Mouse (Mus musculus) heart, adult 8-10 months (tissue): ENCODE measurements around the gene Mrpl57. TPM values are rescaled to one million over a fixed set of nuclear protein-coding genes. Genes with fewer than 3 reads are reported as not detected.
"Not testable (repeated sequence)": the region's sequence is repeated elsewhere in the genome, so short reads cannot be mapped to it uniquely, and the experiment has no call there.

Source experiments
- DNase-seq: peaks from one replicate; pipeline ENCODE4 v3.0.0; 2022; ENCODE audit warnings: low spot score
- total RNA-seq, 4 experiments: library from RNA; stranded (reverse); gene quantifications; 2 replicates each; pipeline ENCODE4 v1.2.4; 2022

The Mrpl57 gene
- total RNA-seq, result 10 to 100 TPM; 61.9 to 72.6 (median 67.9) TPM

GRCm38 (mm10) chr14:57825788-57826751 is at the start of gene Mrpl57, which contains the start of gene Ska3:
Gene Mrpl57 (plus strand): TSS chr14:57826234.
Gene Ska3 (minus strand): TSS chr14:57826185.
- peak; percentile 94 for DNase-seq

- DNase-seq, result no peak
Observed at GRCm38 (mm10) chr14:57787406-57787805, 38.6 kb upstream of the Mrpl57 start.

- DNase-seq, result no peak
Observed at GRCm38 (mm10) chr14:57789311-57789710, 36.7 kb upstream of the Mrpl57 start.

- no peak for DNase-seq
Observed at GRCm38 (mm10) chr14:57789759-57790158, 36.3 kb upstream of the Mrpl57 start.

GRCm38 (mm10) chr14:57791171-57791570 is 34.9 kb upstream of the Mrpl57 start:
- DNase-seq, result no peak

GRCm38 (mm10) chr14:57797551-57797950 is 28.5 kb upstream of the Mrpl57 start:
- DNase-seq, result no peak

- peak; percentile 98 for DNase-seq
Observed at GRCm38 (mm10) chr14:57797991-57798931, 27.8 kb upstream of the Mrpl57 start, which contains the start of gene Sap18. Gene Sap18 (plus strand): TSS chr14:57798180.

GRCm38 (mm10) chr14:57803731-57804130 is 22.3 kb upstream of the Mrpl57 start:
- DNase-seq, result no peak

- peak; percentile 13 for DNase-seq
Observed at GRCm38 (mm10) chr14:57808558-57808957, 17.5 kb upstream of the Mrpl57 start.

GRCm38 (mm10) chr14:57810886-57811285 is 15.1 kb upstream of the Mrpl57 start:
- DNase-seq, result no peak

GRCm38 (mm10) chr14:57811844-57812243 is 14.2 kb upstream of the Mrpl57 start:
- no peak for DNase-seq

GRCm38 (mm10) chr14:57820839-57821238 is 5.2 kb upstream of the Mrpl57 start:
- DNase-seq, result no peak

- no peak for DNase-seq
Observed at GRCm38 (mm10) chr14:57827284-57827683, 1.2 kb downstream of the Mrpl57 start.

- no peak for DNase-seq
Observed at GRCm38 (mm10) chr14:57833526-57833925, 7.5 kb downstream of the Mrpl57 start.

GRCm38 (mm10) chr14:57835157-57835556 is 9.1 kb downstream of the Mrpl57 start:
- DNase-seq, result no peak

- DNase-seq, result no peak
Observed at GRCm38 (mm10) chr14:57844535-57844934, 18.5 kb downstream of the Mrpl57 start.

- DNase-seq, result not testable (repeated sequence)
Observed at GRCm38 (mm10) chr14:57848061-57848460, 22.0 kb downstream of the Mrpl57 start.

GRCm38 (mm10) chr14:57848646-57849045 is 22.6 kb downstream of the Mrpl57 start:
- DNase-seq, result no peak

- DNase-seq, result no peak
Observed at GRCm38 (mm10) chr14:57850330-57850729, 24.3 kb downstream of the Mrpl57 start.

- DNase-seq, result no peak
Observed at GRCm38 (mm10) chr14:57852961-57853360, 26.9 kb downstream of the Mrpl57 start.

- DNase-seq, result not testable (repeated sequence)
Observed at GRCm38 (mm10) chr14:57856037-57856436, 30.0 kb downstream of the Mrpl57 start.

- no peak for DNase-seq
Observed at GRCm38 (mm10) chr14:57858601-57859000, 32.6 kb downstream of the Mrpl57 start.
